Mouse (Mus musculus): ENCODE measurements at regions not wholly inside any gene's neighbourhood (a gene's known extent, or its start where the extent isn't known, plus 50 kb on each side); places are given as distances from the start of the nearest gene placed in this dataset.
"Not testable (repeated sequence)": the region's sequence is repeated elsewhere in the genome, so short reads cannot be mapped to it uniquely, and the experiment has no call there.

GRCm38 (mm10) chr3:18715776-18716175 lies 767.6 kb downstream of the Cypt12 start:
- intact Hi-C loops (cut with DNase I) = no loop called here
- DNase-seq (ENCODE audit: low spot score in 2 of 2) = no peak

GRCm38 (mm10) chr3:18725507-18725906 lies 777.3 kb downstream of the Cypt12 start:
- intact Hi-C loops (cut with DNase I) = no loop called here
- DNase-seq (ENCODE audit: low spot score in 2 of 2) = no peak

- DNase-seq (ENCODE audit: low spot score in 2 of 2) = no peak
- intact Hi-C loops (cut with DNase I) = no loop called here
Observed at GRCm38 (mm10) chr3:18731251-18731650, 783.0 kb downstream of the Cypt12 start.

- DNase-seq (ENCODE audit: low spot score in 2 of 2) = no peak
- intact Hi-C loops (cut with DNase I) = no loop called here
Observed at GRCm38 (mm10) chr3:18731674-18732073, 783.5 kb downstream of the Cypt12 start.

- DNase-seq (ENCODE audit: low spot score in 2 of 2) = peak in 1 of 2 experiments; percentile 7
- intact Hi-C loops (cut with DNase I) = no loop called here
Observed at GRCm38 (mm10) chr3:18733540-18733939, 785.3 kb downstream of the Cypt12 start.

- intact Hi-C loops (cut with DNase I) = no loop called here
- no peak for DNase-seq (ENCODE audit: low spot score in 2 of 2)
Observed at GRCm38 (mm10) chr3:18738946-18739345, 790.7 kb downstream of the Cypt12 start.

GRCm38 (mm10) chr3:18740344-18740743 lies 792.1 kb downstream of the Cypt12 start:
- DNase-seq (ENCODE audit: low spot score in 2 of 2) = peak in 1 of 2 experiments; percentile 3
- intact Hi-C loops (cut with DNase I) = no loop called here

GRCm38 (mm10) chr3:18743474-18743873 lies 795.3 kb downstream of the Cypt12 start:
- intact Hi-C loops (cut with DNase I) = no loop called here
- DNase-seq (ENCODE audit: low spot score in 2 of 2) = no peak

GRCm38 (mm10) chr3:18744216-18744615 lies 796.0 kb downstream of the Cypt12 start:
- intact Hi-C loops (cut with DNase I) = no loop called here

GRCm38 (mm10) chr3:18746206-18746605 lies 798.0 kb downstream of the Cypt12 start:
- intact Hi-C loops (cut with DNase I) = no loop called here
- no peak for DNase-seq (ENCODE audit: low spot score in 2 of 2)

More at GRCm38 (mm10) chr3:18744216-18744615, 796.0 kb downstream of the Cypt12 start:
- no peak for DNase-seq (ENCODE audit: low spot score in 2 of 2)

GRCm38 (mm10) chr3:18746898-18747297 lies 798.7 kb downstream of the Cypt12 start:
- no peak for DNase-seq (ENCODE audit: low spot score in 2 of 2)
- intact Hi-C loops (cut with DNase I) = no loop called here

GRCm38 (mm10) chr3:18751660-18752259 lies 803.5 kb downstream of the Cypt12 start:
- no peak for DNase-seq (ENCODE audit: low spot score in 2 of 2)
- intact Hi-C loops (cut with DNase I) = no loop called here

GRCm38 (mm10) chr3:18764301-18765078 lies 816.3 kb downstream of the Cypt12 start:
- intact Hi-C loops (cut with DNase I) = no loop called here
- DNase-seq (ENCODE audit: low spot score in 2 of 2) = peak; percentile 11

- DNase-seq (ENCODE audit: low spot score in 2 of 2) = no peak
- intact Hi-C loops (cut with DNase I) = no loop called here
Observed at GRCm38 (mm10) chr3:18778481-18778880, 830.3 kb downstream of the Cypt12 start.

GRCm38 (mm10) chr3:18787531-18788176 lies 839.4 kb downstream of the Cypt12 start:
- no peak for DNase-seq (ENCODE audit: low spot score in 2 of 2)
- intact Hi-C loops (cut with DNase I) = no loop called here

- intact Hi-C loops (cut with DNase I) = no loop called here
- DNase-seq (ENCODE audit: low spot score in 2 of 2) = no peak
Observed at GRCm38 (mm10) chr3:18802794-18803193, 825.7 kb downstream of the 1700064H15Rik start.

GRCm38 (mm10) chr3:18828788-18829320 lies 799.6 kb downstream of the 1700064H15Rik start:
- intact Hi-C loops (cut with DNase I); DNase-seq (ENCODE audit: low spot score in 2 of 2): not testable (repeated sequence)

GRCm38 (mm10) chr3:18868117-18868739 lies 760.2 kb downstream of the 1700064H15Rik start:
- DNase-seq (ENCODE audit: low spot score in 2 of 2) = no peak
- intact Hi-C loops (cut with DNase I) = no loop called here

GRCm38 (mm10) chr3:18868758-18869157 lies 759.7 kb downstream of the 1700064H15Rik start:
- DNase-seq (ENCODE audit: low spot score in 2 of 2) = no peak
- intact Hi-C loops (cut with DNase I) = no loop called here

- DNase-seq (ENCODE audit: low spot score in 2 of 2) = no peak
- intact Hi-C loops (cut with DNase I) = no loop called here
Observed at GRCm38 (mm10) chr3:18877060-18877459, 751.4 kb downstream of the 1700064H15Rik start.

Data from left cerebral cortex, postnatal 36 days (tissue).